Mouse (Mus musculus): ENCODE data around the gene Gm10518. TPM values are rescaled to one million over a fixed set of nuclear protein-coding genes. Genes with fewer than 3 reads are reported as not detected.

Gene Gm10518
- polyA plus RNA-seq, 1 experiment from 2014 or later: 0.26 TPM

DNA sequence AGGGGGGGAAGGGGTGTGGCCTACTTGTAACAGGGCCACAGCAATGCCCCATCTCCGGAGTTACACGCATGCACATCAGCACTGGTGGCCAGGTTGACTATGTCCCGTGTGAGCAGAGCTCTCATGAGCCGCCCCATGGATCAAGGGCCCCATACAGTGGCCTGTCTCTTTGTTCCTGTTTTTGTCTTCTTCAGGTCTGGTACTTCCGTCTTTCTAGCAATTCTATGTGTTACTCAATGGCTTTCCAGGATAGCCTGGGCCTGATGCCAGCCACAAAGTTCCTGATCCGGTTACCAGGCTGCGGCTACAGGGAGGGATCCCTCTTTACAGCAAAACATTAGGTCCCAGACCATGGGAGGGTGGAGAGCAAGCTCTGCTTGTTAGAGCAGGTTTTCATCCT lies 39.4 kb downstream of the Gm10518 start:
- no peaks in the 10 kb centered on the region for H3K9me3 ChIP-seq (replicated peaks)
- no peak overlapping the region for H3K27ac ChIP-seq
- H3K36me3 ChIP-seq: no peaks in the 10 kb centered on the region
- no peak overlapping the region for H3K4me3 ChIP-seq
- no peaks in the 10 kb centered on the region for H3K27me3 ChIP-seq (ENCODE audit: low read depth, poor library complexity, severe bottlenecking)
- no peaks in the 10 kb centered on the region for H3K4me1 ChIP-seq
- WGBS: 86% methylated on average over 7 of the region's 7 CpGs
- DNase-seq (ENCODE audit: low spot score): no peak

DNA sequence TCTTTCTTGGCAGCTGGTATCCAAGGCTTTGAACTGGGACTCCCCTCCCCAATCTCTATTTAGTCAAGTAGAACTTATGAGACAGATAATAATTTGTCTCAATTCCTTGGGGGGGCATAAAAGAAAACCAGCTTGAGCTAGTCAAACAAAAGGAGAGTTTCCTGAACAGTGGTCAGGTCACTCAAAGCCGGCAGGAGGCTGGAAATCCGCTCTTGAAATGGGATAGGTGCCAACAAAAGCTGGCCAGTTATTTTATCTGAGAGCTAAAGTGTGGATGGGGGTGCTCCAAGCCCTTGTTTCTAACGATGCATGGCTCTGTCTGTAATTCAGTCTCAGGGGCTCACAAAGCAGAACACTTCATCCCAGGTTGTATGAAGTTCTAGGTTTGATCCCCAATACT lies 40.8 kb downstream of the Gm10518 start:
- Histone ChIP-seq H3K4me1 (peaks cover 4% of the 10 kb centered on the region), H3K4me3 (no peak overlapping the region), H3K27me3 (ENCODE audit: low read depth, poor library complexity, severe bottlenecking) (0 out of 2 replicates have a peak, but pooled peaks cover 8% of the 10 kb centered on the region), H3K36me3 (no peaks in the 10 kb centered on the region), H3K27ac (no peak overlapping the region), H3K9me3 (replicated peaks) (no peaks in the 10 kb centered on the region)
- DNase-seq (ENCODE audit: low spot score): no peak
- WGBS: 80% methylated on average over 3 of the region's 3 CpGs

DNA sequence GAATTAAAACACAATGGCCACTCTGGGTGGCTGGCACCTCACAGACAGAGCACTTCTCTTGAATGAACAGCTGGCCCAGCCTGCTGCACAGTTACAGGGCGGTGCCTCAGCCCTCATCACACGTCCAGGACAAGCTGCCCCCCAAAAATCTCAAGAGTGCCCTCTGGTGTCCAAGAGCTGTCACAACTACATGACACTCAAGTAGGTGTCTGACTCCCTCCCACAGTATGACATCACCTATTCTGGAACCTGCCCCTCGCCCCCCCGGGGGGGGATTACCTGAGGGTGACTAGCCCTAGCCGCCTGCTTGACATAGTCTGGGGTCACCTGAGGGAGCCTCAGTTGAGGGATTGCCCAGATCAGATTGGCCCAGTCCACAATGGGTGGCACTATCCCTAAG lies 41.7 kb downstream of the Gm10518 start:
- peak; percentile 51 for DNase-seq (ENCODE audit: low spot score)
- Histone ChIP-seq H3K9me3 (replicated peaks) (no peaks in the 10 kb centered on the region), H3K27ac (no peak overlapping the region), H3K4me3 (no peak overlapping the region), H3K36me3 (no peaks in the 10 kb centered on the region), H3K27me3 (ENCODE audit: low read depth, poor library complexity, severe bottlenecking) (0 out of 2 replicates have a peak, but pooled peaks cover 11% of the 10 kb centered on the region), H3K4me1 (peaks cover 4% of the 10 kb centered on the region)
- 21% methylated on average over 5 of the region's 5 CpGs for WGBS

DNA sequence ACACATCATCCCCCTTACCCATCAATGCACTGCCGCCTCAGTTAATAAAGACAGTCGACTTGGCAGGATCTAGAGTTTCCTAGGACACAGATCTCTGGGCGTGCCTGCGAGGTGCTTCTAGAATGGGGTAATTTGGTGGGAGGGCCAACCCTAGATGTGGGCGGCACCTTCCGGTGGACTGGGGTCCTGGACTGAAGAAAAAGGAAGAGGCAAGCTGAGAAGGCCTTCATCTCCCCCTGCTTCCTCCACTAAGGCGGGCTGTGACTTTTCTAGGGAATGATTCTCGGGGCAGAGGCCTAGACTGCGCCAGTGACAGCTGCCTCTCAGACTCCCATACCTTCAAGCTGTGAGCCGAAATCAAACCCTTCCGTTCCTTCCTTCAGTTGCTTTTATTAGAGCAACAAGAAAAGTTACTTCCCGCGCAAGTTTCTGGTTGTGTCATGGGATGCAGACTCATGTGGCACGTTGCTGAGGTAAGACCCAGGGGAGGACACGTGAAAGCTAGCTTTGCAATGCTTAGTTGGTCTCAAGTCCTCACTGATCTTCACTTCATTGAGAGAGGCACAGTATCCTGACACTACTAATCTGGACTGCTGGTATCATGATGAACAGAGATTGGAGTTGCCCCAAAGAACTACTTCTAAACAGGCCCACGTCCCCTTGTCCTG lies 42.8 kb downstream of the Gm10518 start:
- DNase-seq (ENCODE audit: low spot score): no peak
- no peaks in the 10 kb centered on the region for H3K36me3 ChIP-seq
- H3K27me3 ChIP-seq (ENCODE audit: low read depth, poor library complexity, severe bottlenecking): 0 out of 2 replicates have a peak, but pooled peaks cover 11% of the 10 kb centered on the region
- no peak overlapping the region for H3K4me3 ChIP-seq
- H3K4me1 ChIP-seq: peaks cover 4% of the 10 kb centered on the region
- no peak overlapping the region for H3K27ac ChIP-seq
- H3K9me3 ChIP-seq (replicated peaks): no peaks in the 10 kb centered on the region
- 88% methylated on average over 16 of the region's 16 CpGs for WGBS

DNA sequence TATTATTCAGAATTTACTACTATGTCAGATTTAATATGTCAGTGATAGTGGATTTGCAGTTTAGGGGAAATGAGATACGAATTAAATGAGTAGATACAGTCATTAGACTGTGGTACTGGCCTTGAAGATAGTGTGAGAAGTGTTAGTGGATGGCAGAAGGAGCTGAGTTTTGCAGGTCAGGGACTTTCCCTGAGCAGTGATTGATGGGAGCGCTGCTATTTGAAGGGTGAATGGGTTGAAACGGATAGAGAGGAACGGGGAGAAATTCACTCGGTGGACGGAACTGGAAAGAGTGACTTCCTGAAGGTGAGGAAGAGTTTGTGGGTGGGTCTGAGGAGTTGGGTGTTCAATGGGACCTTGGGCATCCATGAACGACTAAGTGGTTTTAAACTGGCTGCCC lies 44.0 kb downstream of the Gm10518 start:
- Histone ChIP-seq H3K36me3 (no peaks in the 10 kb centered on the region), H3K27me3 (ENCODE audit: low read depth, poor library complexity, severe bottlenecking) (0 out of 2 replicates have a peak, but pooled peaks cover 11% of the 10 kb centered on the region), H3K9me3 (replicated peaks) (no peaks in the 10 kb centered on the region), H3K27ac (no peak overlapping the region), H3K4me3 (no peak overlapping the region), H3K4me1 (peaks cover 4% of the 10 kb centered on the region)
- WGBS: 54% methylated on average over 7 of the region's 7 CpGs
- DNase-seq (ENCODE audit: low spot score): no peak

DNA sequence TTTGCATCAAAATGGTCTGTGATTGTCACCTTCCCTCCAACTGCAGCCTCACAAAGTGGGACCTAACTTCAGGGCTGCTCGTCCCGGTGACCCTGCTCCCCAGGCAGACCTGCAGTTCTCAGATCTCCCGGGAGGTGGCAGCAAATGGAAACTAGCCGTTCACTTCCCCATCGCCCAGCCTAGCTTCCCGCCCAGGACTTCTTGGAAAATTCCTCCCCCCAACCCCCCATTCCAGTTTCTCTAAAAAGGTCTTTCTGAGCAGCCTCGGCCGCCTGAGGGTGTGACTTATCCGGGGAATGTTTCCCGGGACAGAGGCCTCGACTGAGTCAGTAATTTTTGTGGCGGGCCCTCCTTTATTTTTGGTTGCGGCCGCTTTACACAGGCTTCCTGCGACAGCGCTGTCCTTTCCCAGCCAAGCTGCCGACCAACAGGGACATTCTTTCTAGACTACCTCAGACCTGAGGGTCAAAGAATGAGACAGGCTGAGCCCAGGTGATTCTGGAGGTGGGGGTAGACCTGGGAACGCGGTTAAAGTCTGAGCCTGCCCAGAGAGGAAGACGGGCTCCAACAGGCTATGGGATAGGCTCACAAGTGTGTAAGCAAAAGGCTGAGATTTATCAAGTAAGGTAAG lies 44.7 kb downstream of the Gm10518 start:
- H3K27ac ChIP-seq: peak overlapping the region; percentile 86
- 4% methylated on average over 20 of the region's 20 CpGs for WGBS
- peaks cover 4% of the 10 kb centered on the region for H3K4me1 ChIP-seq
- no peaks in the 10 kb centered on the region for H3K36me3 ChIP-seq
- H3K27me3 ChIP-seq (ENCODE audit: low read depth, poor library complexity, severe bottlenecking): 0 out of 2 replicates have a peak, but pooled peaks cover 11% of the 10 kb centered on the region
- no peaks in the 10 kb centered on the region for H3K9me3 ChIP-seq (replicated peaks)
- peak overlapping the region; percentile 52 for H3K4me3 ChIP-seq
- DNase-seq (ENCODE audit: low spot score): peak; percentile 95

DNA sequence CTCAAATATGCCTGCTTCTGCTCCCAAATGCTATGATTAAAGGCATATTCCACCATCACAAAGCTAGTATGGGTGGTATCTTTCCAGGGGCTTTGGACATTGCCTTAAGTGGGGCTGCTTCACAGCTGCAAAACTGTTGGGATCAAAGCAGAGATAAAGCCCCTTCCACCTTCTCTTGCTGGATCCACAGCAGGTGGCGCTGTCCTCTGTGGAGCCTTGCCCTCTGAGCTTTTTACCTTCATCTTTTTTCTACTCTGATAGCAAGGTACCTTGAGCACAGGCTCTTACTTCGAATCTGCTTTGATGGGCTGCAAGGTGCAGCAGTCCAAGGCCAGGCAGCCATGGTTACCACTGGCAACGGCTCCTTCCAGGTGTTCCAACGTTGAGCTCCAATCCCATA lies 50.2 kb downstream of the Gm10518 start:
- no peak for DNase-seq (ENCODE audit: low spot score)
- no peak overlapping the region for H3K27ac ChIP-seq
- H3K4me3 ChIP-seq: no peak overlapping the region
- H3K4me1 ChIP-seq: no peaks in the 10 kb centered on the region
- 0 out of 2 replicates have a peak, but pooled peaks cover 9% of the 10 kb centered on the region for H3K27me3 ChIP-seq (ENCODE audit: low read depth, poor library complexity, severe bottlenecking)
- no peaks in the 10 kb centered on the region for H3K9me3 ChIP-seq (replicated peaks)
- WGBS: 58% methylated on average over 4 of the region's 4 CpGs
- H3K36me3 ChIP-seq: no peaks in the 10 kb centered on the region

Other genes starting within 250 kb of the Gm10518 start
- gene Sccpdh, start 135.2 kb upstream of the Gm10518 start, polyA plus RNA-seq (2016; fragmentation: Nextera tagmentation; extraction: Ambion mirVana): 67.4 and 75.2 TPM in 2 replicates
- 0.09 TPM in 1 of 2 replicates, not detected in the other for gene Kif28, start 58.1 kb upstream of the Gm10518 start, polyA plus RNA-seq (2016; fragmentation: Nextera tagmentation; extraction: Ambion mirVana)
- 34.9 and 36.1 TPM in 2 replicates for gene Ahctf1, start 304 bp downstream of the Gm10518 start, polyA plus RNA-seq (2016; fragmentation: Nextera tagmentation; extraction: Ambion mirVana)
- gene Cdc42bpa, start 157.1 kb downstream of the Gm10518 start, polyA plus RNA-seq (2016; fragmentation: Nextera tagmentation; extraction: Ambion mirVana): 10.8 and 14.3 TPM in 2 replicates

Data from limb, embryonic 10.5 days (tissue).